Mouse (Mus musculus) brain, adult 2 months (tissue): ENCODE measurements around the gene Thumpd1.
"Not testable (repeated sequence)": the region's sequence is repeated elsewhere in the genome, so short reads cannot be mapped to it uniquely, and the experiment has no call there.

Experiments
- DNase-seq: peaks from one replicate; pipeline ENCODE4 v3.0.0; 2011; ENCODE audit warnings: low read depth, low spot score

Thumpd1 gene

DNA sequence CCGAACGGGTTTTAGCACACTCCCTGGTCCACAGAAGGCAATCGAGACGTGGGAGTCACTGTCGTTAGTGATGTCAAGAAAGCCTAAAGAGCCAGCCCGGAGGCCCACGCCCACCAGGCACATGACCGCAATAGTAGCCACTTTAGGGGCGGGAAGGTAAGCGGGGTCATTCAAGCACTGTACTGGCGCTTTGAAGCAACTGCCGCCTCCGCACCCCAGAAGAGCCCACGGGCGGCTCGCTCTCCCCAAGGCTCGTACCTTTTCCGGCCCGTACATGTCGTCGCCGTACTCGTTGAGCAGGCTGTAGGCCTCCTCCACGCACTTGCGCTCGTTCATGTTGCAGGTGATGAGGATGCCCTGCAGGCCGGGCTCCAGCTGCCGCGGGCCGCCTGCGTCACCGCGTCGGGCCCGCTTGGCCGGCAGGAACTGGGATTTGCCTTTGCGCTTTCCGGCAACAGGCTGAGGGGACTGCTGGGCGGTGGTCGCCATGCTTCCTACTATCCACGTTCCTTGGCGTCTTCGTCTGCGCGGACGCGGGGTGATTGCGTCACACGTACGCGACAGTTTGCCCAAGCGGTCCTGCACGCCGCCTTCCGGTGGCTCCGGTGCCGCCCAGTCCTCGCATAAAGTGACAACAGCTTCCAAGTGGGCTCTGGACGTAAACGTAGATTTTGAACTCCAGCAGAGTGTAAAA is at the start of gene Thumpd1:
Gene Thumpd1 (minus strand): TSS at position 546 of the 694 bp plus-strand sequence.
- peak; percentile 98 for DNase-seq

- DNase-seq = no peak
Measured at GRCm38 (mm10) chr7:119769895-119770294, 49.3 kb upstream of the Thumpd1 start.

GRCm38 (mm10) chr7:119766996-119767395 is 46.4 kb upstream of the Thumpd1 start:
- no peak for DNase-seq

DNA sequence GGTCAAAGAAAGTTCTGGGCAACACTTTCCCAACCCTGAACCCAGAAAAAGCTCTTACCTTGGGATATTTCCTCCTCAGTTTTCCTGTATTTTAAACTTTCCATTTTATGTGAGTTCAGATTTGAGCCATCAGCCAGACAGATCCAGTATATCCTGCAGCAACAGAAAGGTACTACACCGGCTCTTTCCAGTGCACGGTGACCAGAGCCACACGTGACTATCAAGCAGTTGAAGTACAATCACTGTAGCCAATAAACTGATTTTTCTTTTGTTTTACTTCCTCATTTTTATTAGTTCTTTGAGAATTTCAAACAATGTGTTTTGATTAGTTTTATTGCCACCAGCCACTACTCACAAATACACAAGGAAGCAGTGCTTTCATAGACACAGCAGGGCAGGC is 43.8 kb upstream of the Thumpd1 start:
- no peak for DNase-seq

GRCm38 (mm10) chr7:119762166-119762697 is 41.6 kb upstream of the Thumpd1 start:
- DNase-seq = no peak

- DNase-seq = no peak
Measured at GRCm38 (mm10) chr7:119760527-119760951, 39.9 kb upstream of the Thumpd1 start, which contains the start of gene Acsm3. Gene Acsm3 (plus strand): TSS chr7:119760923.

DNA sequence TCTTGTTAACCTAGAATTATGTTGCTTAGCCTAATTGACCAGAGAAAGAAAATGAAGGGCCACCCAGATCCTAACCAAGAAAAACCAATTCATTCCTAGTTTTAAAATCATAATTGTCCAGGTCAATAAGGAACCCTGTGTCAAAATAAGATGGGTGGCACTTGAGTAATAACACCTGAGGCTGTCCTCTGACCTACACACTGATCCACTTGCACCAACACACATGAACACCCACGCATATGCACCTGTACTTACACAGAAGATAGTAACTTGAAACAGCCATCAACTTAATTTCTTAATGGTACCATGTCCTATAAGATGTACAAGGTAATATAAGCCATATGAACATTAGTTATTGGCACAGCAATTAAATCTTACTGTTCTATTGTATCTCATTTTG is 33.1 kb upstream of the Thumpd1 start:
- no peak for DNase-seq

GRCm38 (mm10) chr7:119749942-119750341 is 29.3 kb upstream of the Thumpd1 start:
- no peak for DNase-seq

GRCm38 (mm10) chr7:119748761-119749160 is 28.2 kb upstream of the Thumpd1 start:
- DNase-seq = no peak

- DNase-seq = no peak
Measured at GRCm38 (mm10) chr7:119745869-119746268, 25.3 kb upstream of the Thumpd1 start.

DNA sequence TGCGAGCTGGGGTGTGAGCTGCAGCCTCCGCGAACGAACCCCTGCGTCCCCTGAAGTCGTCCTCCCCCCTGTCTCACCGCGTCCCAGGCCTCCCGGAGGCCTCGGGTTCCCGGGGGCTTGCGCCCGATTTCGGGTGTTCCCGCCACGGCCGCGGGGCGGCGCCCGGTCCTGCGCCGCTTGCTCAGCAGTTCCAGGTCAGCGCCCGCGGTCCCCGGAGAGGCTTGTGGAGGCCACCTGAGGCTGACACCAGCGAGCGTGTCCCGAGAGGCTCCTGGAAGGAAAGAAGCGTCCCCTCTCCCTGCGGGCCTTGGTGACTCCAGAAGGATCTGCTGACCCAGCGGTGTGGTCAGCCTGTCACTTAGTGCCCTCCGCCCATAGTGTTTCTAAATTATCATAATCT is 23.7 kb upstream of the Thumpd1 start:
- DNase-seq = no peak

DNA sequence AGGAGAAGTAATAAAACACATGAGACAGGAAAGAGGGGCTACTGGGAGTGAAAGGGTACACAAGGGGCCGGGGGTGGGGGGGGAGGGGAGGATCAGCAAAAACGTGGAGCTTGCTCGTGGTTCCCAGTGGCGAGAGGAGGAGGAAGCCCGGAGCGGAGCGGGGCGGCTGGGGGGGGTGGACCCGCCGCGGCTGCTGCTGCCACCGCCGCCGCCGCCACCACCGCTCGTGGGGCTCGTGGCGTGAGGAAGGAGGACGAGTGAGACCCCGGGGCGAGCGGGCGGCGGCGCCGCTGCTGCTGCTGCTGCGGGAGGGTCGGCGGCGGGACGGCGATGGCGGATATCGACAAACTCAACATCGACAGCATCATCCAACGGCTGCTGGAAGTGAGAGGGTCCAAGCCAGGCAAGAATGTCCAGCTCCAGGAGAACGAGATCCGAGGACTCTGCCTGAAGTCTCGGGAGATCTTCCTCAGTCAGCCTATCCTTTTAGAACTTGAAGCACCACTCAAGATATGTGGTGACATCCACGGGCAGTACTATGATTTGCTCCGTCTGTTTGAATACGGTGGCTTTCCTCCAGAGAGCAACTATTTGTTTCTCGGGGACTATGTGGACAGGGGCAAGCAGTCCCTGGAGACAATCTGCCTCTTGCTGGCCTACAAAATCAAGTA is 19.3 kb upstream of the Thumpd1 start:
- DNase-seq = not testable (repeated sequence)

- no peak for DNase-seq
Measured at GRCm38 (mm10) chr7:119738877-119739276, 18.3 kb upstream of the Thumpd1 start.

- peak; percentile 70 for DNase-seq
Measured at GRCm38 (mm10) chr7:119731262-119731661, 10.7 kb upstream of the Thumpd1 start.

GRCm38 (mm10) chr7:119727621-119728020 is 7.0 kb upstream of the Thumpd1 start:
- no peak for DNase-seq

DNA sequence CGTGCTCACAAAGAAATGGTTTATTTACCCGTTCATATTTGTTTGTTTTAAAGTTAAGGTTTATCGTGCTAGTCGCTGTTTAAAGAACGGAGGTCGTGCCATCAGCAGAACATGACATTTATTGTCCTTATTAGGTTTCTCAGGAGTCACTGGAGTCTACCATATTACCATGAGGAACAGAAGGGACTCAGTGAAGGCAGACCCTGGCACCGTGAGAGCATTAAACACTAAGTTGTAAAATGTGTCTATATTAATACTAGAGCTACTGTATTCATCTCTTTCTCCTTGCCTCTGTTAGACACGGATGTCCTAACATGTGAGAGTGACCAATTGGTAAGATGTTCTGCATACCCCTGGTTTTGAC is 331 bp upstream of the Thumpd1 start:
- DNase-seq = no peak

- DNase-seq = no peak
Measured at GRCm38 (mm10) chr7:119714111-119714510, 6.5 kb downstream of the Thumpd1 start.

- no peak for DNase-seq
Measured at GRCm38 (mm10) chr7:119694926-119695325, 25.7 kb downstream of the Thumpd1 start.

GRCm38 (mm10) chr7:119692302-119692701 is 28.3 kb downstream of the Thumpd1 start:
- no peak for DNase-seq

DNA sequence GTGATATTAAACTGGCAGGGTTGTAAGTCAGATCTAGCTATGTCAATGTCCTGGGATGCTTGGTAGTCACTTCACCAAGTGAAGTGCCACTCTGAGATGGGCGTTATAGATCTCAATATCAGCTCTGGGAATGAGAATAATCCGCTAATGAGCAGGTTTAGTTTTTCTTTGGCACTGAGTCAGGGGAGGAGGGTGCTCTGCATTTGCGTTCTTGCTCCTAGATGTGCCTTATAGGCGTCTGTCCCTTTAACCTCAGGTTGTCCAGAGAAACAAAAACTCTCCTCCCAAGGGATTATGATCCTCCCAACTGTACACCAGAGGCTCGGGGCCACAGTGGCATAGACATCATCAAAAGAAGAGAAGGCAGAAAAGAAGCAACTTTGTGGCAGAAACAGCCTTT is 30.9 kb downstream of the Thumpd1 start, which contains the start of gene Acsm4:
Gene Acsm4 (plus strand): TSS at position 301 of the 400 bp plus-strand sequence.
- DNase-seq = no peak

GRCm38 (mm10) chr7:119682699-119683098 is 37.9 kb downstream of the Thumpd1 start:
- DNase-seq = no peak

DNA sequence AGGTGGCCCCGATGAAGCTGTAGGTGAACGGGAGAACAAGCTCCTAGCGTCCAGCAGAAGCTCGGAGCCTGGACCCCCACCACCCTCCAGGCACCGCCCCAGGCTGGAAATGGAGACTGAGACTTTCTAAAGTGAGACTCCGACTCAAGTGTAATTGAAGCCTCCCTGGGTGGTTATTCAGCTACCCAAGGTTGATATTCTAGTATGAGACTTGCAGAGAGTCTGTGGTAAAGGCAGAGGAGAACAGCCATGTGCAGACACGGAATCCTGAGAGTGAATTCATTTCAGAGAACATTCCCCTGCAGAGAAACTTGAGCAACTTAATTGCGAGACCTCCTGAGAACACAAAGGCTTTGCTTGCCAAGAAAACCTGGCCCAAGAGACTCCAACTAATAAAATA is 40.5 kb downstream of the Thumpd1 start:
- no peak for DNase-seq

DNA sequence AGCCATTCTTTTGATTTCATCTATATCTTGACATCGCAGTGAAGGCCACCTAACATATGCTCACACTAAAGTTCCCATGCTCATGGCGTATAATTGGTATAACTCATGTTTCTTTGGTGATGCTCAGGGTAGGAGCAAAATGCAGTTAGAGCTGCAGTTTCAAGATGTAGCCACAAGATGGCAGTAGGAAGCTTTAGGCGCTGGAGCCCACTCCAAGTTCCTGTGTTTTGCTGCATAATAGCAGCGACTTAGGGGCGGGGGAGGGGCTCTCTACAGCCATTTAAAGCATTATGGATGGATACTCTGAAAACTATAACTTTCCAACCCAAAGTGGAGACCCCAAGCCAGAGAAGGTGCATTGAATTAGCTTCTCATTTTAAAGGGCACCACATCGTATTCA is 47.1 kb downstream of the Thumpd1 start:
- peak; percentile 73 for DNase-seq
